Mouse (Mus musculus) stomach, embryonic 15.5 days (tissue): ENCODE measurements around the gene Fam78a. TPM values are rescaled to one million over a fixed set of nuclear protein-coding genes. Genes with fewer than 3 reads are reported as not detected.
A peak's percentile ranks its signal among the peaks of the same experiment; 100 is the strongest.

Experiments used
- ATAC-seq: fragments of 200-750 bp; cut with Nextera tagmentation; 2 replicates; pipeline ENCODE4 v1.8.0; 2017; ENCODE audit warnings: low read depth, moderate number of reproducible peaks, moderate TSS enrichment; ENCODE audit not compliant: insufficient read depth, low FRiP score
- H3K27ac ChIP-seq: fragments of 300-500 bp; sonication (generic); 2 replicates; pipeline ENCODE4 v1.5.1; 2015; ENCODE audit warnings: mild to moderate bottlenecking, inconsistent platforms
- H3K27me3 ChIP-seq: fragments of 300-500 bp; sonication (generic); replicated peaks from 2 replicates; pipeline ENCODE4 v1.6.1; 2015; ENCODE audit warnings: inconsistent platforms
- H3K36me3 ChIP-seq: fragments of 300-500 bp; sonication (generic); 2 replicates; pipeline ENCODE4 v1.6.1; 2015; ENCODE audit warnings: inconsistent platforms
- H3K4me1 ChIP-seq: fragments of 300-500 bp; sonication (generic); 2 replicates; pipeline ENCODE4 v1.6.1; 2015; ENCODE audit warnings: inconsistent platforms
- H3K4me2 ChIP-seq: fragments of 300-500 bp; sonication (generic); 2 replicates; pipeline ENCODE4 v1.6.1; 2015; ENCODE audit warnings: mild to moderate bottlenecking, inconsistent platforms
- H3K4me3 ChIP-seq: fragments of 300-500 bp; sonication (generic); replicated peaks from 2 replicates; pipeline ENCODE4 v1.5.1; 2015; ENCODE audit warnings: inconsistent platforms
- H3K9ac ChIP-seq: fragments of 300-500 bp; sonication (generic); 2 replicates; pipeline ENCODE4 v1.6.1; 2015; ENCODE audit warnings: inconsistent platforms
- H3K9me3 ChIP-seq: fragments of 300-500 bp; sonication (generic); 2 replicates; pipeline ENCODE4 v1.6.1; 2016; ENCODE audit warnings: inconsistent platforms
- WGBS: fragments of 180-500 bp; shearing (Covaris S2); methylation state at CpG from one replicate; pipeline ENCODE4 v1.1.7; 2015; 5-methylcytosine and 5-hydroxymethylcytosine counted together
- polyA plus RNA-seq: library from polyadenylated mRNA; unstranded; fragments of >200 nt; fragmentation: Nextera tagmentation; extraction: Ambion mirVana; gene quantifications from 2 replicates; pipeline ENCODE4 v1.2.1, GENCODE M21; 2015

The Fam78a gene
- polyA plus RNA-seq, 1 experiment from 2014 or later = 2.2 TPM

GRCm38 (mm10) chr2:32062626-32063410 lies 21.8 kb downstream of the Fam78a start:
- Histone ChIP-seq H3K27me3 (no peaks in the 10 kb centered on the region; the same call in 1 of the 2 replicates), H3K4me3 (no peak overlapping the region), H3K9me3 (no peaks in the 10 kb centered on the region), H3K27ac (no peak overlapping the region), H3K9ac (no peak overlapping the region), H3K4me1 (0 out of 2 replicates have a peak, but pooled peaks cover 2% of the 10 kb centered on the region), H3K36me3 (no peaks in the 10 kb centered on the region), H3K4me2 (no peak overlapping the region)
- WGBS = 83% methylated on average over 15 of the region's 15 CpGs
- ATAC-seq = no peak

- Histone ChIP-seq H3K4me1 (0 out of 2 replicates have a peak, but pooled peaks cover 2% of the 10 kb centered on the region), H3K27ac (0 out of 2 replicates have a peak overlapping the region, but pooled peaks have one; percentile 13), H3K36me3 (no peaks in the 10 kb centered on the region), H3K4me2 (no peak overlapping the region), H3K4me3 (no peak overlapping the region), H3K9me3 (no peaks in the 10 kb centered on the region), H3K9ac (no peak overlapping the region), H3K27me3 (no peaks in the 10 kb centered on the region)
- no peak for ATAC-seq
- 53% methylated on average over 12 of the region's 12 CpGs for WGBS
Observed at GRCm38 (mm10) chr2:32061722-32062505, 22.7 kb downstream of the Fam78a start.

- H3K4me3 ChIP-seq = no peak overlapping the region
- H3K4me1 ChIP-seq = 0 out of 2 replicates have a peak, but pooled peaks cover 2% of the 10 kb centered on the region
- no peak; the same call in 1 of the 2 replicates for ATAC-seq
- H3K4me2 ChIP-seq = no peak overlapping the region
- no peak overlapping the region for H3K27ac ChIP-seq
- WGBS = 52% methylated on average over 2 of the region's 2 CpGs
- H3K9me3 ChIP-seq = no peaks in the 10 kb centered on the region
- H3K27me3 ChIP-seq = no peaks in the 10 kb centered on the region
- no peaks in the 10 kb centered on the region for H3K36me3 ChIP-seq
- H3K9ac ChIP-seq = no peak overlapping the region
Observed at GRCm38 (mm10) chr2:32061189-32061588, 23.5 kb downstream of the Fam78a start.

DNA sequence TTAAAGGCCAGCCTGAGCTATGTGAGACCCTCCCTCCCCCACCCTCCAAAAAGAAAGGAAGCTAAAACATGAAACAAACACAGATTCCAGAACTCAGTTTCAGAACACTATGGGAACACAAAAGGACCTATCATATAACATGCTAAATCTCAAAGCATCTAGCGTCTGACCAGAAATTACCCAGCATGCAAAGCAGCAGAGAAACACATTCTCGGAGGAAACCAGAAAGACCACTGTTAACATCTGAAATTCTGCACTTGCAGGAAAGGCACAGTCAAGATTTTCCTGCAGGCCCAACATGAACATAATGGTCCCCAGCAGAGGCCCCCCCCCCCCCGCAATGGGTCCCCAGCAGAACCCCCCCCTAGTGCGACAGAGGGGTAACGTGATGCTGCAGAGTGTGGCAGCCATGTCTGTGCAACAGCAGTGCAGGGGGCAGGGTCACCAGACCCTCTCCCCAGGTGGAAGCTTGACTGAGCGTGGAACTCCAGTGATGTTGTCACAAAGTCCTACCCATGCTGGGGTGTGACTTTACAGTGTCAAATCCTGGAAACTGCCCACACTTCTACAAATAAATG lies 24.3 kb downstream of the Fam78a start:
- no peak overlapping the region for H3K27ac ChIP-seq
- H3K4me1 ChIP-seq = 0 out of 2 replicates have a peak, but pooled peaks cover 2% of the 10 kb centered on the region
- H3K9ac ChIP-seq = no peak overlapping the region
- no peak overlapping the region for H3K4me2 ChIP-seq
- no peaks in the 10 kb centered on the region for H3K27me3 ChIP-seq
- H3K4me3 ChIP-seq = no peak overlapping the region
- WGBS = 62% methylated on average over 6 of the region's 6 CpGs
- no peaks in the 10 kb centered on the region for H3K9me3 ChIP-seq
- no peak for ATAC-seq
- H3K36me3 ChIP-seq = no peaks in the 10 kb centered on the region

DNA sequence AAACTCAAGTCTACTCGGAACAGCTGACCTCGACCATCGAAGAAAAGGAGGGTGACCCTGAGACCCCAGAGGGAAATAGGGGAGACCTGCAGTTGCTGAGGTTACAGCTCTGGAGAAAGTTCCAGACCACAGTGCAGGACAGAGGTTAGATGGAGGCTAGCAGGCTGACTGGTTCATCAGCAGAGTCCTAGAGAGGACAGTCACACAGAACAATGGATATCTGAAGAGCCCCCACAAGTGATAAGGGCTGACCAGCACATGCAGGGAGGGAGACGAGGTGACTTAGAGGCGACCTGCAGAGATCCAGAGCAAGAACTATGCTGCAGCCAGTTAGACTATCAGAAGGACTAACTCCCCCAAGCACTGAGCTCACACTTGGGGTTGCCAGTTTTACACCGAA lies 25.0 kb downstream of the Fam78a start:
- 0 out of 2 replicates have a peak, but pooled peaks cover 2% of the 10 kb centered on the region for H3K4me1 ChIP-seq
- no peak overlapping the region for H3K27ac ChIP-seq
- no peak for ATAC-seq
- H3K4me3 ChIP-seq = no peak overlapping the region
- 71% methylated on average over 6 of the region's 6 CpGs for WGBS
- H3K9me3 ChIP-seq = no peaks in the 10 kb centered on the region
- no peaks in the 10 kb centered on the region for H3K36me3 ChIP-seq
- H3K4me2 ChIP-seq = no peak overlapping the region
- no peaks in the 10 kb centered on the region for H3K27me3 ChIP-seq
- H3K9ac ChIP-seq = no peak overlapping the region

DNA sequence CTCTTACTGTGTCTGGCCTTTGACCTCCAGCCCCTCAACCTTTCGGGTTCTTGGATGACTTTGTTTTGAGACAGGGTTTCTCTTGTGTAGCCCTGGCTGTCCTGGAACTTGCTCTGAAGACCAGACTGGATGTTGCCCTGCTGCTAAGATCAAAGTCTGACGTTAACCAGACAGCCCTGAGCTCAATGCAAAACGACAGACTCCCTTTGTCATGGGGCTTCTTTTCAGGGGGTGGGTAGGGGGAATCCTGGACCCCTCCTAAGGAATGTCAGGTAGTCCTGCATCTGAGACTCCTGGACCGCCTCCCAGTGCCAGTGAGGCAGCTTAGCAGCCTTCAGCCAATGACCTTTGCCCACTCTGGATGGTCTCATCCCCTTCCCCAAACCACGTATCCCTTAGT lies 25.9 kb downstream of the Fam78a start:
- 34% methylated on average over 5 of the region's 5 CpGs for WGBS
- Histone ChIP-seq H3K27ac (no peak overlapping the region), H3K36me3 (no peaks in the 10 kb centered on the region), H3K4me1 (0 out of 2 replicates have a peak, but pooled peaks cover 2% of the 10 kb centered on the region), H3K9me3 (no peaks in the 10 kb centered on the region), H3K4me2 (no peak overlapping the region), H3K9ac (no peak overlapping the region), H3K27me3 (no peaks in the 10 kb centered on the region), H3K4me3 (no peak overlapping the region)
- ATAC-seq = no peak

DNA sequence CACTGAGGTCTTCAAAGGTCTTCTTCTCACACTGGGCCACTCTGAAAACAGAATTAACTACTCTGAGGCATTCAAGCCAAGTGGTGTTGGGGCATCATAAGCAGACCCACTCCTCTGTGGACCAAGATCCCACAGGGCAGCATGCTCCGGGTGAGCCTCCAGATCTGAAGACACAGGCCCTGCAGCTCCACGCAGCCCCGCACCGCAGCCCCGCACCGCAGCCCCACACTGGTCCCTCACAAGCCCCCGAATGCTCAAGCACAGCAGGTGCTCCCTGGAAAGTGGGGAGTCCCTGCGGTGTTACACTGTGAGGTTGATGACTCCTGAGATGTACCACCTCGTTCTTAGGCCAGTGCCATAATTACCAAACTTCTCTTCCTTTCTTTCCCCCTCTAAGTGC lies 26.4 kb downstream of the Fam78a start:
- ATAC-seq = no peak
- Histone ChIP-seq H3K27me3 (no peaks in the 10 kb centered on the region), H3K4me3 (no peak overlapping the region), H3K9me3 (no peaks in the 10 kb centered on the region), H3K9ac (no peak overlapping the region), H3K27ac (no peak overlapping the region), H3K36me3 (no peaks in the 10 kb centered on the region), H3K4me2 (no peak overlapping the region), H3K4me1 (0 out of 2 replicates have a peak, but pooled peaks cover 2% of the 10 kb centered on the region)
- WGBS = 71% methylated on average over 9 of the region's 9 CpGs

DNA sequence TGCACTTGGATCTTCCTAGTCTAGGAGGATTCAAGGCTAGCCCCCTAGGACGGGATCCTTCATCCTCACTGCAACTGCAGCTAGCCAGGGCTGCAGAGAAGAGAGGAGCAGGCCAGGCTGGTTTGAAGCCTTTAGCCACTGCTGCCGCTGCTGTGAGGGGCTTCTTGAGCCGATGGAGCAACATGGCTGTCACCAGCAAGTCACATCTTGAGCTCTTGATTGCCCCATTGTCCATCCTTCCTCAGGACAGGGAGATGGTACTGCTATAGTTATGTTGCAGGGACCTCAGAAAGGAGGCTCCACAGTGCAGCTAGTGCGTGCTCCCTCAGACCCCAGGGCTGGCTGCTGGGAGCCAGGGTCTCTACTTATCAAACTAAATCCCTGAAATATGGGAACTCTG lies 26.9 kb downstream of the Fam78a start:
- 0 out of 2 replicates have a peak, but pooled peaks cover 2% of the 10 kb centered on the region for H3K4me1 ChIP-seq
- H3K4me3 ChIP-seq = no peak overlapping the region
- no peaks in the 10 kb centered on the region for H3K9me3 ChIP-seq
- H3K4me2 ChIP-seq = no peak overlapping the region
- ATAC-seq = no peak
- H3K27ac ChIP-seq = no peak overlapping the region
- WGBS = 73% methylated on average over 4 of the region's 4 CpGs
- no peak overlapping the region for H3K9ac ChIP-seq
- H3K36me3 ChIP-seq = no peaks in the 10 kb centered on the region
- no peaks in the 10 kb centered on the region for H3K27me3 ChIP-seq

DNA sequence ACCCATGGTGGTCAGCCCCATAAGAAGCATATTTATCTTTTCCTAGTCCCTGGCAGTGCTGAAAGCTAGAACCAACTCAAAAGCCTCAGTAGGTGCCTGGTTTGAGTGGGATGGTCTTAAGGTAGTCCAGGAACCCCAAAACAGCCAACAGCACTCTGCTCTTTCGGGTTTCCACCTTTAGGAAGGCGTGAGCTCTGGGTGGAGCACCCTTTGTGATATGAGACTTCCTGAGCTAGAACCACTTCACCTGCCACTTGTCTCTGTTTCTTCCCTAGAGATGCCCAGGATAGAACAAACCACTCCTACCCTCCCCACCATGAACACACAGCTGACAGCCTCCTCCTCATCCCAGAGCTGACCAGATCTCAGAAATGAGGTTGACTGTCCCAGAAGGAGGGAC lies 27.3 kb downstream of the Fam78a start:
- Histone ChIP-seq H3K4me3 (no peak overlapping the region), H3K27ac (no peak overlapping the region), H3K4me1 (no peaks in the 10 kb centered on the region), H3K9ac (no peak overlapping the region), H3K4me2 (no peak overlapping the region), H3K36me3 (peaks cover 3% of the 10 kb centered on the region), H3K9me3 (no peaks in the 10 kb centered on the region), H3K27me3 (no peaks in the 10 kb centered on the region)
- 68% methylated on average over 2 of the region's 2 CpGs for WGBS
- no peak for ATAC-seq

GRCm38 (mm10) chr2:32056524-32056923 lies 28.1 kb downstream of the Fam78a start:
- Histone ChIP-seq H3K27ac (no peak overlapping the region), H3K36me3 (peaks cover 11% of the 10 kb centered on the region), H3K4me1 (no peaks in the 10 kb centered on the region), H3K4me2 (no peak overlapping the region), H3K9ac (no peak overlapping the region), H3K4me3 (no peak overlapping the region), H3K9me3 (no peaks in the 10 kb centered on the region), H3K27me3 (no peaks in the 10 kb centered on the region)
- WGBS = 81% methylated on average over 10 of the region's 10 CpGs
- no peak for ATAC-seq

GRCm38 (mm10) chr2:32055357-32055965 lies 29.2 kb downstream of the Fam78a start:
- Histone ChIP-seq H3K27me3 (no peaks in the 10 kb centered on the region), H3K27ac (no peak overlapping the region), H3K4me3 (no peak overlapping the region), H3K9me3 (no peaks in the 10 kb centered on the region), H3K36me3 (peaks cover 15% of the 10 kb centered on the region), H3K4me1 (no peaks in the 10 kb centered on the region), H3K9ac (no peak overlapping the region), H3K4me2 (no peak overlapping the region)
- no peak for ATAC-seq
- 64% methylated on average over 7 of the region's 7 CpGs for WGBS
